Mouse (Mus musculus): ENCODE data around the gene Mast4. TPM values are rescaled to one million over a fixed set of nuclear protein-coding genes. Genes with fewer than 3 reads are reported as not detected.

Mast4 gene
- polyA plus RNA-seq, 1 experiment: 10.4 TPM

GRCm38 (mm10) chr13:102896322-102896721 lies 438.0 kb downstream of the Mast4 start:
- Histone ChIP-seq H3K27me3 (ENCODE audit: control insufficient read depth, insufficient read depth, low read length) (no peaks in the 10 kb centered on the region), H3K4me1 (replicated peaks; ENCODE audit: control insufficient read depth, insufficient read depth, low read length) (peaks cover 21% of the 10 kb centered on the region), H3K36me3 (ENCODE audit: control insufficient read depth, insufficient read depth, low read length) (no peaks in the 10 kb centered on the region), H3K4me3 (ENCODE audit: control insufficient read depth, insufficient read depth, low read length) (no peak overlapping the region), H3K27ac (ENCODE audit: control insufficient read depth, insufficient read depth, low read length) (no peak overlapping the region)
- no peak for DNase-seq
- TF ChIP-seq POLR2A (IDR thresholded peaks at IDR 0.05; ENCODE audit: control insufficient read depth, extremely low read depth, insufficient read depth, low read length, poor library complexity): no peak
- no peak for TF ChIP-seq CTCF (IDR thresholded peaks at IDR 0.05; ENCODE audit: borderline replicate concordance, control insufficient read depth, extremely low read depth, insufficient read depth, low read length, poor library complexity)

GRCm38 (mm10) chr13:102895894-102896293 lies 438.4 kb downstream of the Mast4 start:
- no peak for DNase-seq
- Histone ChIP-seq H3K36me3 (ENCODE audit: control insufficient read depth, insufficient read depth, low read length) (no peaks in the 10 kb centered on the region), H3K27ac (ENCODE audit: control insufficient read depth, insufficient read depth, low read length) (no peak overlapping the region), H3K4me3 (ENCODE audit: control insufficient read depth, insufficient read depth, low read length) (no peak overlapping the region), H3K4me1 (replicated peaks; ENCODE audit: control insufficient read depth, insufficient read depth, low read length) (peaks cover 21% of the 10 kb centered on the region), H3K27me3 (ENCODE audit: control insufficient read depth, insufficient read depth, low read length) (no peaks in the 10 kb centered on the region)
- TF ChIP-seq CTCF (IDR thresholded peaks at IDR 0.05; ENCODE audit: borderline replicate concordance, control insufficient read depth, extremely low read depth, insufficient read depth, low read length, poor library complexity): no peak
- no peak for TF ChIP-seq POLR2A (IDR thresholded peaks at IDR 0.05; ENCODE audit: control insufficient read depth, extremely low read depth, insufficient read depth, low read length, poor library complexity)
- WGBS: 11% methylated on average over 6 of the region's 6 CpGs

GRCm38 (mm10) chr13:102894287-102895234 lies 439.7 kb downstream of the Mast4 start:
- Histone ChIP-seq H3K27ac (ENCODE audit: control insufficient read depth, insufficient read depth, low read length) (no peak overlapping the region), H3K4me3 (ENCODE audit: control insufficient read depth, insufficient read depth, low read length) (no peak overlapping the region), H3K4me1 (replicated peaks; ENCODE audit: control insufficient read depth, insufficient read depth, low read length) (peaks cover 12% of the 10 kb centered on the region), H3K27me3 (ENCODE audit: control insufficient read depth, insufficient read depth, low read length) (no peaks in the 10 kb centered on the region), H3K36me3 (ENCODE audit: control insufficient read depth, insufficient read depth, low read length) (no peaks in the 10 kb centered on the region)
- DNase-seq: no peak
- WGBS: 89% methylated on average over 15 of the region's 15 CpGs
- no peak for TF ChIP-seq POLR2A (IDR thresholded peaks at IDR 0.05; ENCODE audit: control insufficient read depth, extremely low read depth, insufficient read depth, low read length, poor library complexity)
- TF ChIP-seq CTCF (IDR thresholded peaks at IDR 0.05; ENCODE audit: borderline replicate concordance, control insufficient read depth, extremely low read depth, insufficient read depth, low read length, poor library complexity): no peak

- Histone ChIP-seq H3K4me1 (replicated peaks; ENCODE audit: control insufficient read depth, insufficient read depth, low read length) (peaks cover 3% of the 10 kb centered on the region; the same call in 1 of the 2 replicates), H3K36me3 (ENCODE audit: control insufficient read depth, insufficient read depth, low read length) (no peaks in the 10 kb centered on the region), H3K27ac (ENCODE audit: control insufficient read depth, insufficient read depth, low read length) (no peak overlapping the region), H3K4me3 (ENCODE audit: control insufficient read depth, insufficient read depth, low read length) (no peak overlapping the region), H3K27me3 (ENCODE audit: control insufficient read depth, insufficient read depth, low read length) (no peaks in the 10 kb centered on the region)
- no peak for DNase-seq
- TF ChIP-seq POLR2A (IDR thresholded peaks at IDR 0.05; ENCODE audit: control insufficient read depth, extremely low read depth, insufficient read depth, low read length, poor library complexity) (no peak), CTCF (IDR thresholded peaks at IDR 0.05; ENCODE audit: borderline replicate concordance, control insufficient read depth, extremely low read depth, insufficient read depth, low read length, poor library complexity) (no peak)
- 59% methylated on average over 3 of the region's 3 CpGs for WGBS
Measured at GRCm38 (mm10) chr13:102892783-102893182, 441.5 kb downstream of the Mast4 start.

GRCm38 (mm10) chr13:102889989-102890388 lies 444.3 kb downstream of the Mast4 start:
- no peaks in the 10 kb centered on the region for H3K36me3 ChIP-seq (ENCODE audit: control insufficient read depth, insufficient read depth, low read length)
- H3K27me3 ChIP-seq (ENCODE audit: control insufficient read depth, insufficient read depth, low read length): no peaks in the 10 kb centered on the region
- no peak overlapping the region for H3K4me3 ChIP-seq (ENCODE audit: control insufficient read depth, insufficient read depth, low read length)
- H3K27ac ChIP-seq (ENCODE audit: control insufficient read depth, insufficient read depth, low read length): no peak overlapping the region
- TF ChIP-seq POLR2A (IDR thresholded peaks at IDR 0.05; ENCODE audit: control insufficient read depth, extremely low read depth, insufficient read depth, low read length, poor library complexity) (no peak), CTCF (IDR thresholded peaks at IDR 0.05; ENCODE audit: borderline replicate concordance, control insufficient read depth, extremely low read depth, insufficient read depth, low read length, poor library complexity) (no peak)
- no peak for DNase-seq
- WGBS: 86% methylated on average over 10 of the region's 10 CpGs
- no peaks in the 10 kb centered on the region for H3K4me1 ChIP-seq (replicated peaks; ENCODE audit: control insufficient read depth, insufficient read depth, low read length)

GRCm38 (mm10) chr13:102889537-102889936 lies 444.8 kb downstream of the Mast4 start:
- H3K27me3 ChIP-seq (ENCODE audit: control insufficient read depth, insufficient read depth, low read length): no peaks in the 10 kb centered on the region
- DNase-seq: no peak
- no peak overlapping the region for H3K27ac ChIP-seq (ENCODE audit: control insufficient read depth, insufficient read depth, low read length)
- no peaks in the 10 kb centered on the region for H3K36me3 ChIP-seq (ENCODE audit: control insufficient read depth, insufficient read depth, low read length)
- no peak overlapping the region for H3K4me3 ChIP-seq (ENCODE audit: control insufficient read depth, insufficient read depth, low read length)
- no peaks in the 10 kb centered on the region for H3K4me1 ChIP-seq (replicated peaks; ENCODE audit: control insufficient read depth, insufficient read depth, low read length)
- 91% methylated on average over 13 of the region's 13 CpGs for WGBS
- TF ChIP-seq POLR2A (IDR thresholded peaks at IDR 0.05; ENCODE audit: control insufficient read depth, extremely low read depth, insufficient read depth, low read length, poor library complexity): no peak
- no peak for TF ChIP-seq CTCF (IDR thresholded peaks at IDR 0.05; ENCODE audit: borderline replicate concordance, control insufficient read depth, extremely low read depth, insufficient read depth, low read length, poor library complexity)

Data from thymus, adult 2 months (tissue).